Mouse (Mus musculus) gastrocnemius, adult 2 months (tissue): ENCODE measurements around the gene Hdac9. TPM values are rescaled to one million over a fixed set of nuclear protein-coding genes. Genes with fewer than 3 reads are reported as not detected.

Experiments
- DNase-seq: peaks from one replicate; pipeline ENCODE4 v3.0.0; 2022
- H3K27ac ChIP-seq: fragments of 200-600 bp; 2 replicates; pipeline ENCODE4 v1.8.1; 2022; ENCODE audit warnings: mild to moderate bottlenecking
- H3K4me3 ChIP-seq: fragments of 200-600 bp; 2 replicates; pipeline ENCODE4 v1.8.1; 2022; ENCODE audit warnings: mild to moderate bottlenecking, moderate library complexity
- CTCF ChIP-seq: fragments of 200-600 bp; IDR thresholded peaks from 2 replicates; pipeline ENCODE4 v1.8.1; 2022; ENCODE audit warnings: antibody characterized with exemption, mild to moderate bottlenecking, moderate library complexity
- intact Hi-C: fragments of 180-260 bp; cut with DNase I; formaldehyde crosslinking; loops from one replicate; pipeline ENCODE4 v1.15.1; 2025
- total RNA-seq, 2 experiments: library from RNA; stranded (reverse); gene quantifications; 2 replicates each; pipeline ENCODE4 v1.2.3; 2021

Hdac9 gene
- total RNA-seq, 2 experiments from 2014 or later = 3.4 to 13.2 TPM

- intact Hi-C loops = loop anchor here (5.0 kb wide), 2 partner anchors 55 to 75 kb away; no protein-coding TSS in a partner anchor
- Histone ChIP-seq H3K4me3 (peak overlapping the region; percentile 71), H3K27ac (peak overlapping the region; percentile 85)
- TF ChIP-seq CTCF = no peak
- no peak for DNase-seq
These were observed 389.1 kb downstream of the Hdac9 start for GRCm38 (mm10) chr12:34527761-34528160.

- no peak for TF ChIP-seq CTCF
- DNase-seq = no peak
- intact Hi-C loops = no loop called here
- Histone ChIP-seq H3K27ac (peak overlapping the region; percentile 73), H3K4me3 (no peak overlapping the region)
These were observed 395.4 kb downstream of the Hdac9 start for GRCm38 (mm10) chr12:34521468-34521867.

- intact Hi-C loops = no loop called here
- H3K27ac ChIP-seq = peak overlapping the region; percentile 83
- TF ChIP-seq CTCF = no peak
- H3K4me3 ChIP-seq = peak overlapping the region; percentile 58
- DNase-seq = no peak
These were observed 399.9 kb downstream of the Hdac9 start for GRCm38 (mm10) chr12:34516769-34517562.

GRCm38 (mm10) chr12:34506345-34506744 is 410.6 kb downstream of the Hdac9 start:
- no peak overlapping the region for H3K27ac ChIP-seq
- intact Hi-C loops = no loop called here
- DNase-seq = no peak
- no peak for TF ChIP-seq CTCF
- H3K4me3 ChIP-seq = no peak overlapping the region

- TF ChIP-seq CTCF = no peak
- Histone ChIP-seq H3K4me3 (peak overlapping the region; percentile 63), H3K27ac (peak overlapping the region; percentile 85)
- DNase-seq = peak; percentile 65
- intact Hi-C loops = no loop called here
These were observed 417.9 kb downstream of the Hdac9 start for GRCm38 (mm10) chr12:34498751-34499626.

- Histone ChIP-seq H3K4me3 (peak overlapping the region; percentile 63), H3K27ac (peak overlapping the region; percentile 85)
- intact Hi-C loops = no loop called here
- DNase-seq = no peak
- TF ChIP-seq CTCF = no peak
These were observed 418.6 kb downstream of the Hdac9 start for GRCm38 (mm10) chr12:34498331-34498730.

GRCm38 (mm10) chr12:34497702-34498101 is 419.2 kb downstream of the Hdac9 start:
- Histone ChIP-seq H3K4me3 (no peak overlapping the region), H3K27ac (peak overlapping the region; percentile 85)
- no peak for DNase-seq
- no peak for TF ChIP-seq CTCF
- intact Hi-C loops = no loop called here

GRCm38 (mm10) chr12:34495940-34496339 is 421.0 kb downstream of the Hdac9 start:
- DNase-seq = no peak
- intact Hi-C loops = no loop called here
- Histone ChIP-seq H3K27ac (peak overlapping the region; percentile 70), H3K4me3 (peak overlapping the region; percentile 64)
- no peak for TF ChIP-seq CTCF

- no peak for TF ChIP-seq CTCF
- Histone ChIP-seq H3K27ac (no peak overlapping the region), H3K4me3 (no peak overlapping the region)
- DNase-seq = no peak
- intact Hi-C loops = no loop called here
These were observed 427.3 kb downstream of the Hdac9 start for GRCm38 (mm10) chr12:34489629-34490028.

GRCm38 (mm10) chr12:34487666-34488065 is 429.2 kb downstream of the Hdac9 start:
- intact Hi-C loops = no loop called here
- H3K27ac ChIP-seq = no peak overlapping the region
- no peak for DNase-seq
- no peak for TF ChIP-seq CTCF
- H3K4me3 ChIP-seq = no peak overlapping the region

GRCm38 (mm10) chr12:34487021-34487420 is 429.9 kb downstream of the Hdac9 start:
- Histone ChIP-seq H3K4me3 (no peak overlapping the region), H3K27ac (no peak overlapping the region; the same call in 1 of the 2 replicates)
- no peak for TF ChIP-seq CTCF
- intact Hi-C loops = no loop called here
- DNase-seq = no peak

- intact Hi-C loops = no loop called here
These were observed 430.9 kb downstream of the Hdac9 start for GRCm38 (mm10) chr12:34486016-34486415.

GRCm38 (mm10) chr12:34481702-34482101 is 435.2 kb downstream of the Hdac9 start:
- intact Hi-C loops = no loop called here
- no peak for DNase-seq
- no peak overlapping the region for H3K27ac ChIP-seq
- TF ChIP-seq CTCF = no peak
- H3K4me3 ChIP-seq = no peak overlapping the region

More at GRCm38 (mm10) chr12:34486016-34486415, 430.9 kb downstream of the Hdac9 start:
- no peak for TF ChIP-seq CTCF
- no peak for DNase-seq
- Histone ChIP-seq H3K4me3 (no peak overlapping the region), H3K27ac (no peak overlapping the region)
